In the genomic region with DNA sequence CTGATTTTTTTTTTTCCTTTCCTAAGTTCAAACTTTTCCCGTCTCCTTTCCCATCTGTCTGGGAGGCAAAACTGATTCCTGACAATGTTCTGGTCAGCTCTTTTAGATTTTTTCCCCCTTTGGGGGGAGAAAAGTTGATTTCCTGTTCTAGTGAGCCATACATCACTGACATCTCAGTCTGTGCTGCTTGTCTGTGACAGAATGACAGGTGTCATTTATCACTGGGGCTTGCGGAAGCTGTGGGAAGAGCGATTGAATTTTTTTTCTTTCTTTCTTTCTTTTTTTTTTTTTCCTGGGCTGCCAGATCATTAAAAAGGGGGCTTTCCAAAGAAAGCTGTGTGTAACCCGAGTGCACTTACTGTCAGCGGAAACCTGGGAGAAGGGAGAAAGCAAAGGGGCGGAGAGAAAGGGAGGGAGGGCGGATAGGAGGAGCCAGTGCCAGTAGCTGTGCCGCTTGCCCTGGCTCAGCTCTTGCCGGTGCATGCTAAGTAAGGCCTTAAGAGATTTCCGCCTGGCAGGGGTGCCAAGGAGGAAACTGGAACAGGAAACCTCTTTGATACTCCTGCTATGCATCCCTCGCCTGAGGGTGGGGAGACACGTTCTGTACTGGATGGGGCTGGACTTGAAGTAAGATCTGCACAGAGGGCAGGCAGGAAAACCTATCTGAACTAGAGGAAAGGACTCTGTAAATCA, we compare ENCODE assay signal across 8 mouse cellular contexts.
DNase-seq lines count a peak whose midpoint lies in the region; ATAC-seq and TF ChIP-seq lines count a peak whose summit lies in the region.

No protein-coding gene starts in this region.

- H3K36me3 ChIP-seq in hindbrain, embryonic 16.5 days (ENCODE audit: control insufficient read depth, insufficient read depth, low read length): no peaks in the 10 kb centered on the region
- no peaks in the 10 kb centered on the region for H3K36me3 ChIP-seq in limb, embryonic 11.5 days (ENCODE audit: control insufficient read depth, insufficient read depth, low read length)
- H3K36me3 ChIP-seq in midbrain, embryonic 10.5 days: no peaks in the 10 kb centered on the region

- no peak for DNase-seq in Patski (ENCODE audit: low read depth, low spot score)
- peak; percentile 86 for DNase-seq in embryo, embryonic 10.5 days (ENCODE audit: low spot score)
- DNase-seq in gastrocnemius, postnatal 25 days: peak; percentile 61
- peak; percentile 85 for DNase-seq in limb, embryonic 11.5 days (ENCODE audit: low spot score)
- DNase-seq in midbrain, embryonic 10.5 days (ENCODE audit: low spot score): peak; percentile 55
- peak; percentile 33 to 49 for DNase-seq in spleen, postnatal 36 days (ENCODE audit: low spot score in 2 of 2)

- peak; percentile 78 for ATAC-seq in Patski
- ATAC-seq in hindbrain, embryonic 16.5 days: peak; percentile 84
- ATAC-seq in limb, embryonic 11.5 days (ENCODE audit: insufficient number of reproducible peaks, low FRiP score, low TSS enrichment, low read depth): peak; percentile 77; the same call in 1 of the 2 replicates
- no peak for ATAC-seq in erythroid progenitor cell, adult 5-6 weeks (replicated peaks; ENCODE audit: low FRiP score, poor library complexity, severe bottlenecking)

- no peak for TF ChIP-seq CTCF in Patski (IDR thresholded peaks at IDR 0.05)

- H3K4me3 ChIP-seq in hindbrain, embryonic 16.5 days (ENCODE audit: low read length): peak overlapping the region; percentile 27
- no peak overlapping the region for H3K4me3 ChIP-seq in limb, embryonic 11.5 days (ENCODE audit: low read depth, low read length)
- peak overlapping the region; percentile 36 for H3K4me3 ChIP-seq in midbrain, embryonic 10.5 days

- WGBS in hindbrain, embryonic 16.5 days: 2% methylated on average over 12 of the region's 12 CpGs
- WGBS in limb, embryonic 11.5 days: under 1% methylated on average over 12 of the region's 12 CpGs
- WGBS in midbrain, embryonic 10.5 days: 6% methylated on average over 12 of the region's 12 CpGs

- H3K9ac ChIP-seq in hindbrain, embryonic 16.5 days (ENCODE audit: low read depth, low read length): peak overlapping the region; percentile 55
- no peak overlapping the region for H3K9ac ChIP-seq in limb, embryonic 11.5 days (ENCODE audit: low read length)

- CTCF ChIA-PET in Patski (lab: Charles Lee): no interaction called here

- H3K27ac ChIP-seq in hindbrain, embryonic 16.5 days (ENCODE audit: low read depth, low read length): peak overlapping the region; percentile 59; the same call in 1 of the 2 replicates
- peak overlapping the region; percentile 38; the same call in 1 of the 2 replicates for H3K27ac ChIP-seq in limb, embryonic 11.5 days (replicated peaks; ENCODE audit: low read depth, low read length)
- H3K27ac ChIP-seq in midbrain, embryonic 10.5 days (replicated peaks): peak overlapping the region; percentile 52

- peaks cover 16% of the 10 kb centered on the region for H3K4me1 ChIP-seq in hindbrain, embryonic 16.5 days (ENCODE audit: control insufficient read depth, insufficient read depth, low read depth, low read length)
- peaks cover 32% of the 10 kb centered on the region for H3K4me1 ChIP-seq in limb, embryonic 11.5 days (ENCODE audit: control insufficient read depth, insufficient read depth, low read length)
- peaks cover 22% of the 10 kb centered on the region for H3K4me1 ChIP-seq in midbrain, embryonic 10.5 days

- H3K4me2 ChIP-seq in hindbrain, embryonic 16.5 days (ENCODE audit: low read length): peak overlapping the region; percentile 58
- H3K4me2 ChIP-seq in limb, embryonic 11.5 days (ENCODE audit: low read depth, severe bottlenecking): peak overlapping the region; percentile 29

- no peaks in the 10 kb centered on the region for H3K9me3 ChIP-seq in hindbrain, embryonic 16.5 days (ENCODE audit: control insufficient read depth, low read length)
- no peaks in the 10 kb centered on the region for H3K9me3 ChIP-seq in limb, embryonic 11.5 days (ENCODE audit: control insufficient read depth, low read length)
- H3K9me3 ChIP-seq in midbrain, embryonic 10.5 days (replicated peaks): no peaks in the 10 kb centered on the region

- in situ Hi-C loops in Patski (cut with MboI; ENCODE audit: low pct_unique_long_range_greater_than_20kb): no loop called here

- POLR2A ChIA-PET in Patski (lab: Charles Lee): interaction anchor here (0.9 kb wide), 1 partner anchor 105 kb away, joined by 3 read pairs; no protein-coding TSS in a partner anchor

- H3K27me3 ChIP-seq in Patski: no peaks in the 10 kb centered on the region
- no peaks in the 10 kb centered on the region for H3K27me3 ChIP-seq in hindbrain, embryonic 16.5 days (replicated peaks; ENCODE audit: control insufficient read depth, insufficient read depth, low read length)
- H3K27me3 ChIP-seq in limb, embryonic 11.5 days (ENCODE audit: control insufficient read depth, insufficient read depth, low read length): no peaks in the 10 kb centered on the region
- 0 out of 2 replicates have a peak, but pooled peaks cover 6% of the 10 kb centered on the region for H3K27me3 ChIP-seq in midbrain, embryonic 10.5 days (ENCODE audit: low read depth, poor library complexity, severe bottlenecking)
